In the genomic region with DNA sequence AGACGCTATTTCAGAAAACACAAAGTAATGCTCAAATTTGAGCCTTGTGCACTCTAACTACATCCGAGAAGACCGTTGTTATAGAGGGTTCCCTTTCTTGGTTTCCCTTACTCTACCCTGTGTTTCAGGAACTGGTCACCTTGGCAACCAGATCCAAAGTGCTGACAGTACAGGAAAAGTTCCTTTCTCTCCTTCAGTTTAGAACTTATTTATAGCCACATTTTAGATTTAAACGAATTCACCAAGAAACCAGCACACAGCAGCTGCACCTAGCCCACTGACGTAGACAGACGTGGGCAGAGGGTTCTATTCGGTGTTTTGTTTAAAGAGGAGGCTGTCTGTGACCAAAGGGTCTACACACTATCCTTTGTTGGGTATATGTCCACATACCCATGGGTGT, we compare ENCODE assay signal across 10 mouse cellular contexts. TPM values are rescaled to one million over a fixed set of nuclear protein-coding genes. Genes with fewer than 3 reads are reported as not detected.
A peak's percentile ranks its signal among the peaks of the same experiment; 100 is the strongest.
DNase-seq lines count a peak whose midpoint lies in the region.
"Had no signal": no experiment of that assay in that cellular context is flagged by ENCODE, and none has a peak within 500 bp of the region (broad histone marks: within the 10 kb centered on the region; RNA-seq: fewer than 3 reads in every experiment).

No protein-coding gene starts in this region.

- peak; percentile 58 for DNase-seq in left cerebral cortex, adult 11 months (ENCODE audit: low spot score)
- no peak for DNase-seq in left cerebral cortex, postnatal 4 days
- peak; percentile 30 to 34 for DNase-seq in frontal cortex, postnatal 10 days (ENCODE audit: low spot score in 2 of 2)
- peak; percentile 62 to 68 for DNase-seq in left cerebral cortex, adult 9 months (ENCODE audit: low spot score in 2 of 2)
- DNase-seq in skeletal muscle tissue, adult 2 months (ENCODE audit: low read depth, low spot score) = peak; percentile 4
- DNase-seq in cerebellum, adult 8-10 months = no peak
- no peak for DNase-seq in testis, postnatal 10 days (ENCODE audit: low spot score)
- DNase-seq: cerebellum, adult 11 months; lung, embryonic 14.5 days had no signal

- intact Hi-C loops in left cerebral cortex, postnatal 4 days (cut with DNase I) = no loop called here

RNA-seq across cellular contexts. Expression of gene Ucp1, which starts 46.0 kb away (rescaled TPM):
- not detected for total RNA-seq in left cerebral cortex, postnatal 4 days (2021)
- total RNA-seq: layer of hippocampus, adult 18-20 months had no signal

Comparison
In these comparisons a context has a peak if more than half of its experiments do, and no peak if none do; other contexts are left out.
1. DNase-seq: peak in left cerebral cortex, adult 11 months (single experiment), frontal cortex, postnatal 10 days (2 of 2), left cerebral cortex, adult 9 months (2 of 2) and skeletal muscle tissue, adult 2 months (single experiment); none in left cerebral cortex, postnatal 4 days (single experiment), cerebellum, adult 8-10 months (single experiment) and testis, postnatal 10 days (single experiment).